Mouse (Mus musculus): ENCODE measurements at regions not wholly inside any gene's neighbourhood (a gene's known extent, or its start where the extent isn't known, plus 50 kb on each side); places are given as distances from the start of the nearest gene placed in this dataset.

- no peak overlapping the region for H3K27ac ChIP-seq (ENCODE audit: insufficient read depth, low read length)
- TF ChIP-seq CTCF (IDR thresholded peaks at IDR 0.05; ENCODE audit: extremely low read depth, insufficient read depth, insufficient read length, insufficient replicate concordance) (no peak), POLR2A (IDR thresholded peaks at IDR 0.05; ENCODE audit: low read depth, low read length) (no peak)
- H3K4me1 ChIP-seq (ENCODE audit: control insufficient read depth, insufficient read depth, insufficient read length), result peaks cover 2% of the 10 kb centered on the region; the same call in 1 of the 2 replicates
- H3K36me3 ChIP-seq (ENCODE audit: control insufficient read depth, insufficient read depth, low read length), result no peaks in the 10 kb centered on the region
- no peak overlapping the region for H3K4me3 ChIP-seq (ENCODE audit: extremely low read depth, insufficient read depth, insufficient read length)
- no peaks in the 10 kb centered on the region for H3K27me3 ChIP-seq (ENCODE audit: control insufficient read depth, insufficient read depth, low read length)
- WGBS, result 88% methylated on average over 5 of the region's 5 CpGs
- no peak for DNase-seq (ENCODE audit: low read depth in 1 of 2, low spot score in 2 of 2)
Measured at GRCm38 (mm10) chr1:60665329-60665728, 51.3 kb upstream of the Cd28 start.

- Histone ChIP-seq H3K36me3 (ENCODE audit: control insufficient read depth, insufficient read depth, low read length) (no peaks in the 10 kb centered on the region), H3K27me3 (ENCODE audit: control insufficient read depth, insufficient read depth, low read length) (no peaks in the 10 kb centered on the region), H3K27ac (ENCODE audit: insufficient read depth, low read length) (no peak overlapping the region), H3K4me3 (ENCODE audit: extremely low read depth, insufficient read depth, insufficient read length) (no peak overlapping the region), H3K4me1 (ENCODE audit: control insufficient read depth, insufficient read depth, insufficient read length) (peaks cover 2% of the 10 kb centered on the region; the same call in 1 of the 2 replicates)
- WGBS, result 56% methylated on average over 9 of the region's 9 CpGs
- DNase-seq (ENCODE audit: low read depth in 1 of 2, low spot score in 2 of 2), result no peak
- no peak for TF ChIP-seq POLR2A (IDR thresholded peaks at IDR 0.05; ENCODE audit: low read depth, low read length)
- no peak for TF ChIP-seq CTCF (IDR thresholded peaks at IDR 0.05; ENCODE audit: extremely low read depth, insufficient read depth, insufficient read length, insufficient replicate concordance)
Measured at GRCm38 (mm10) chr1:60662301-60662986, 54.2 kb upstream of the Cd28 start.

DNA sequence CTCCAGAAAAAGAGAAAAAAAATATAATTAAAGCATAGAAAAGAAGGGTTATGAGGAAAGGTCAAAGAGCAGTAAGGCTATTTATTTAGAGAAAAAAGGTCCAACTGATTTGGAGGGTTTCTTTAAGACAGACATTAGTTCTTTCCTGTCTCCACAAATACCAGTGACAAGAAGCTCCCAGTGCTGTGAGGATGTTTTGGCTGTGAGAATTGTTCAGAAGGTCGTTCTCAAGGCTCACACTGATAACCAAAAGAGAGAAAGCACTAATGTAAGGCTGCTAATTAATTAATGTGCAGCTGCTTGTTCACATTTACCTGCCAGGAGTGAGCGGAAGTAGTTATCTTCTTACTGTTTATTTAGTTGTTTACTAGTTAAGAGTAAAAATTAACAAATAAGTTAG, 54.7 kb upstream of the Cd28 start:
- 77% methylated on average over 2 of the region's 2 CpGs for WGBS
- H3K4me1 ChIP-seq (ENCODE audit: control insufficient read depth, insufficient read depth, insufficient read length), result peaks cover 2% of the 10 kb centered on the region; the same call in 1 of the 2 replicates
- no peaks in the 10 kb centered on the region for H3K36me3 ChIP-seq (ENCODE audit: control insufficient read depth, insufficient read depth, low read length)
- no peak for DNase-seq (ENCODE audit: low read depth in 1 of 2, low spot score in 2 of 2)
- H3K4me3 ChIP-seq (ENCODE audit: extremely low read depth, insufficient read depth, insufficient read length), result no peak overlapping the region
- TF ChIP-seq CTCF (IDR thresholded peaks at IDR 0.05; ENCODE audit: extremely low read depth, insufficient read depth, insufficient read length, insufficient replicate concordance) (no peak), POLR2A (IDR thresholded peaks at IDR 0.05; ENCODE audit: low read depth, low read length) (no peak)
- no peak overlapping the region for H3K27ac ChIP-seq (ENCODE audit: insufficient read depth, low read length)
- H3K27me3 ChIP-seq (ENCODE audit: control insufficient read depth, insufficient read depth, low read length), result no peaks in the 10 kb centered on the region

GRCm38 (mm10) chr1:60659604-60660003, 57.0 kb upstream of the Cd28 start:
- Histone ChIP-seq H3K36me3 (ENCODE audit: control insufficient read depth, insufficient read depth, low read length) (no peaks in the 10 kb centered on the region), H3K27me3 (ENCODE audit: control insufficient read depth, insufficient read depth, low read length) (no peaks in the 10 kb centered on the region), H3K4me1 (ENCODE audit: control insufficient read depth, insufficient read depth, insufficient read length) (peaks cover 2% of the 10 kb centered on the region; the same call in 1 of the 2 replicates), H3K4me3 (ENCODE audit: extremely low read depth, insufficient read depth, insufficient read length) (no peak overlapping the region), H3K27ac (ENCODE audit: insufficient read depth, low read length) (no peak overlapping the region)
- 91% methylated on average over 1 of the region's 1 CpGs for WGBS
- TF ChIP-seq CTCF (IDR thresholded peaks at IDR 0.05; ENCODE audit: extremely low read depth, insufficient read depth, insufficient read length, insufficient replicate concordance) (no peak), POLR2A (IDR thresholded peaks at IDR 0.05; ENCODE audit: low read depth, low read length) (no peak)
- no peak for DNase-seq (ENCODE audit: low read depth in 1 of 2, low spot score in 2 of 2)

DNA sequence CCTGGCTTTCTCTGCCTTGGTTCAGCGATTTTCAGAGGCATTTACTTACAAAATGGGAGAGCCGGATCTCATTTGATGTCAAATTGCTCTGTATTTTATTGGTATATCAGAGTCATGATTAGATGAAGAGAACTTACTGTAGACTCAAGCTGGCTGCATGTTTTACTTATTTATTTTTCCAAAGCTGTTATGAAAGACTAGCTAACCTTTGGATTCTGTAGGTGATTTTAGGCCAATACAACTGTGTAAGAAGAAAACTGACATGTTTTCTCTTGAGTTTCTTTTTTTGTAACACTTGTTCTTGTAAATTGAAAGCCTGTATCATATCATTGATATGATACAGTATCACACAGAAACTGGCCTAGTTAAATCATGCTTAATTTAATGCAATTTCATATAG, 57.6 kb upstream of the Cd28 start:
- Histone ChIP-seq H3K36me3 (ENCODE audit: control insufficient read depth, insufficient read depth, low read length) (no peaks in the 10 kb centered on the region), H3K27me3 (ENCODE audit: control insufficient read depth, insufficient read depth, low read length) (no peaks in the 10 kb centered on the region), H3K4me3 (ENCODE audit: extremely low read depth, insufficient read depth, insufficient read length) (no peak overlapping the region), H3K27ac (ENCODE audit: insufficient read depth, low read length) (no peak overlapping the region), H3K4me1 (ENCODE audit: control insufficient read depth, insufficient read depth, insufficient read length) (peaks cover 2% of the 10 kb centered on the region; the same call in 1 of the 2 replicates)
- 92% methylated on average over 2 of the region's 2 CpGs for WGBS
- DNase-seq (ENCODE audit: low read depth in 1 of 2, low spot score in 2 of 2), result no peak
- TF ChIP-seq CTCF (IDR thresholded peaks at IDR 0.05; ENCODE audit: extremely low read depth, insufficient read depth, insufficient read length, insufficient replicate concordance) (no peak), POLR2A (IDR thresholded peaks at IDR 0.05; ENCODE audit: low read depth, low read length) (no peak)

- Histone ChIP-seq H3K27ac (ENCODE audit: insufficient read depth, low read length) (no peak overlapping the region), H3K4me1 (ENCODE audit: control insufficient read depth, insufficient read depth, insufficient read length) (peaks cover 2% of the 10 kb centered on the region; the same call in 1 of the 2 replicates), H3K27me3 (ENCODE audit: control insufficient read depth, insufficient read depth, low read length) (no peaks in the 10 kb centered on the region), H3K4me3 (ENCODE audit: extremely low read depth, insufficient read depth, insufficient read length) (no peak overlapping the region), H3K36me3 (ENCODE audit: control insufficient read depth, insufficient read depth, low read length) (no peaks in the 10 kb centered on the region)
- 58% methylated on average over 4 of the region's 4 CpGs for WGBS
- TF ChIP-seq POLR2A (IDR thresholded peaks at IDR 0.05; ENCODE audit: low read depth, low read length) (no peak), CTCF (IDR thresholded peaks at IDR 0.05; ENCODE audit: extremely low read depth, insufficient read depth, insufficient read length, insufficient replicate concordance) (no peak)
- DNase-seq (ENCODE audit: low read depth in 1 of 2, low spot score in 2 of 2), result no peak
Measured at GRCm38 (mm10) chr1:60658383-60658782, 58.2 kb upstream of the Cd28 start.

GRCm38 (mm10) chr1:60657511-60657910, 59.1 kb upstream of the Cd28 start:
- H3K4me1 ChIP-seq (ENCODE audit: control insufficient read depth, insufficient read depth, insufficient read length), result peaks cover 2% of the 10 kb centered on the region; the same call in 1 of the 2 replicates
- H3K27me3 ChIP-seq (ENCODE audit: control insufficient read depth, insufficient read depth, low read length), result no peaks in the 10 kb centered on the region
- DNase-seq (ENCODE audit: low read depth in 1 of 2, low spot score in 2 of 2), result no peak
- TF ChIP-seq POLR2A (IDR thresholded peaks at IDR 0.05; ENCODE audit: low read depth, low read length) (no peak), CTCF (IDR thresholded peaks at IDR 0.05; ENCODE audit: extremely low read depth, insufficient read depth, insufficient read length, insufficient replicate concordance) (no peak)
- no peak overlapping the region; the same call in 1 of the 2 replicates for H3K27ac ChIP-seq (ENCODE audit: insufficient read depth, low read length)
- no peak overlapping the region for H3K4me3 ChIP-seq (ENCODE audit: extremely low read depth, insufficient read depth, insufficient read length)
- WGBS, result 71% methylated on average over 6 of the region's 6 CpGs
- H3K36me3 ChIP-seq (ENCODE audit: control insufficient read depth, insufficient read depth, low read length), result no peaks in the 10 kb centered on the region
